Mouse (Mus musculus) cerebellum, adult (tissue): Measurements from ENCODE around the gene Olfr603.
"Not testable (repeated sequence)": the region's sequence is repeated elsewhere in the genome, so short reads cannot be mapped to it uniquely, and the experiment has no call there.

Experiments used
- ATAC-seq: cut with Nextera tagmentation; 2 replicates; pipeline ENCODE4 v1.9.2; 2017; ENCODE audit warnings: mild to moderate bottlenecking, moderate library complexity, mixed read lengths; ENCODE audit not compliant: insufficient number of reproducible peaks, low FRiP score, low TSS enrichment

Gene Olfr603

DNA sequence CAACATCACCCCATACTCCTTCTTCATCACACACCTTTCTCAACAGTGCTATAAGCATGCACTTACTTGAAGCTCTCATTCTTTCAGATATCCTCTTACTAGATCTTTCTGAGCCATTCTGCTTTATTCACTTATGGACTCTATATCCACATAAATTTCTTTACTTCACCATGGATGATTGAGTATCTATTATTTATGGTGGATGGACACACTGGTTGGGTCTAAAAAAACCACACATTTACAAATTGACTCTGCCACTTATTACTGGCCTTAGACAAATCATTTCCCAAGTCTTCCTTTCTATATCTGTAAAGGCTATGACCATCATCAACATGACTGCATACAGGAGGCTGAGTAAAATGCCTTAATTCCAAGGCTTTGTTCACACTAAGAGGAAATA is at the start of gene Olfr603:
Olfr603 (minus strand) TSS at position 101 of the 400 bp plus-strand sequence.
- no peak for ATAC-seq

DNA sequence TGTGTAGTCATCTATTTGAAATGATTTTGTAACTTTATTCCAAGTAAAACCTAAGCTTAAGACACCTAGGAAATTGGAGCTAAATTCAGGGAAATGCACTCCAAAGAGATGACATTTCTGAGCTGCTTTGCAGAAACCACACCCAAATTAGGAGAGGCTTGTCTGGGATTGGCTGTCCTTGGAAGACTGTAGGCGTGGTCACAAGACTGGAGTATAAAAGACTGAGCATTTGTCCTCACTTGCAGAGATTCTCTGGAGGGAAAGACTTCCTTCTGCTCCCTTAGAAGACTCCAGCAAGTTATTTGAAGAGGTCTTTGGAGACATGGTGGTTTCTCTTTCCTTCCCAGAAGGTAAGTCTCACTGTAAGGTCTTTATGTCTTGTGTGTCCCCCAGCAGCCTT is 28.8 kb upstream of the Olfr603 start, which contains the start of gene Usp17lc:
Usp17lc (plus strand) TSS at position 301 of the 400 bp plus-strand sequence.
- ATAC-seq: not testable (repeated sequence)

DNA sequence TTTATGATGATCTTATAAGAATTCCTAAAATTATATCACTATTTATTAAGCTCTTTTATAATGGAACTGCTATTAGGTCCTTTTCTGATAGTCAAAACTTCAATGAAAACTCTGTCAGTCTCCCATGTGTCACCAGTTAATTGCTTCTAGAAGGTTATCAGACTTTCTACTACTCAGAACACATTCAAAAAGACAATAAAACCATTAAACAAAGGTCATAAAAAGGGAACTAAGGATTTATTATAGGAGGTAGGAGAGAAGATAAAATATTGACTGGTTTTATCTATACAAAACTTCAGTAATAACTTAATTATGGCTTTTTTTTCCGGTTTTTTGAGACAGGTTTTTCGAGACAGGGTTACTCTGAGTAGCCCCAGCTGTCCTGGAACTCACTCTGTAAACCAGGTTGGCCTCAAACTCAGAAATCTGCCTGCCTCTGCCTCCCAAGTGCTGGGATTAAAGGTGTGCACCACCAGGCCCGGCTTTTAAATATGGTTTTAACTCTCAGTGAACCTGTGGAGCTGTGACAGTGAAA is 20.6 kb upstream of the Olfr603 start:
- ATAC-seq: not testable (repeated sequence)

DNA sequence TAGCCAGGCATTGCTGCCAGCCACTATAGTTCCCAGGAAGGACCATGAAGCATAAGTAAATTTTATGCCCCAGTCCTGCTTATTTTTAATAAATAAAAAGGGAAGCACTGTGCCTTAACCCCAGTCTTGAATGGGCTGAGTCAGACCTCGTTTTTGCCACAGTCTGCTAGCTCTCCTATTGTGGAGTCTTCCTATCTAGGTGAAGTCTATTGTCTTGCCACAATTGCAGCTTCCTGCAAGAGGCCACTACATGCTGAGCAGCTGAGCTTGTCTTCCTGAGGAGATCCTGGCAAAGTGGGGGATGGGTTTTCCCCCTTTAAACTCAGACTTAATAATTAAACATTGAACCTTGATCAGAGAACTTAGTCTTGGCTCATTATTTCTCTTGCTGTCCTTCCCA is 13.0 kb upstream of the Olfr603 start:
- no peak for ATAC-seq

DNA sequence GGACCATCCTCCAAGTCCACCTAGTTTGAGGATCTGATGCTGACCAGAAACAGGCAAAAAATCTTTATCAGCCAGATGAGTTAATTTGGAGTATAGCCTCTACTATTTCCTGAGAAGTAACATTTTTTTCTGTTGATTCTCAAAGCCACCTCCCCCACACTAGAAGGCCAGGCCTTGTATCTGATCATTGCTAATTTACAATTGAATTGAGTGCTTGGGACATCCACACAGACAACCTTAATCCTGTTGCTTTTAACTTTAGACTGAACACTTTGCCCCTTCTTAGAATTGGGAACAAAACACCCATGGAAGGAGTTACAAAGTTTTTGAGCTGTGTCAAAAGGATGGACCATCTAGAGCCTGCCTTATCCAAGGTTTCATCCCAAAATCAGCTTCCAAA is 11.8 kb upstream of the Olfr603 start:
- ATAC-seq: no peak

DNA sequence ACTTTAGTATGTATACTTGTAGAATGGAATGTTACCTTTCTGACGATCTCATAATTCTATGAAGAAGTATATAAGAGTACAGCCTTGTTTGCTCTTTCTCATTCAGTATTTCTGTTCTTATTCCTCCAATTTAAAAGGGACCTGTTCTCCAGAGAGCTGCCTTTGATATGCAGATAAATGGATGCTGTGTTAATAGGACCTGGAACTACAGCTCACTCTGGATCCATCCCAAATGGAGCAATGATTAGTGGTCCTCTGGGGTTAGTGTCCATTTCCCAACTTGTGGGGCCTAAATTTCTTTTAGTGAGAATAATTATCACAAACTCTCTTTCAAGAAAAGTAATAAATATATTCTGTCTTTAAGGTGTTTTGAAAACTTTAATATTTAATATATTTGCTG is 23.4 kb downstream of the Olfr603 start, which contains the start of gene Olfr601:
Olfr601 (minus strand) TSS at position 101 of the 400 bp plus-strand sequence.
- no peak for ATAC-seq

DNA sequence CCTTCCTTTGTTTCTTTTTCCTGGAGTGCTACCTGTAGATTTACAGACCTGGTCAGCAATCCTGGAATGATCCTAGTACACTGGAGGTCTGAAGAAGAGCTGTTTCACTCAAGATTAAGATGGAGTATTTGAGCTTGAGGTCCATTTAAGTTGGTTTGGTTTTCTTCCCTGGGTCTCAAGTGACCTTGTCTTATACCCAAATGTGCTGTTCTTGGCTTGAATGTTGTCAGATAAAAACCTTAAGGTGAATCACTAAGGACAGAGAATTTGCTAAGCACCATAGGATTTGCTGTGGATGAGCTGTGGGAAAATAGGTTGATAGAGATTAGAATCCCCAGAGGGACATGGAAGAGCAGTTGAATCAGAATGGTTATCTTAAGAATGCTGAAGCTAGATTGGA is 36.4 kb downstream of the Olfr603 start, which contains the start of gene Olfr600:
Olfr600 (minus strand) TSS at position 101 of the 400 bp plus-strand sequence.
- ATAC-seq: no peak

DNA sequence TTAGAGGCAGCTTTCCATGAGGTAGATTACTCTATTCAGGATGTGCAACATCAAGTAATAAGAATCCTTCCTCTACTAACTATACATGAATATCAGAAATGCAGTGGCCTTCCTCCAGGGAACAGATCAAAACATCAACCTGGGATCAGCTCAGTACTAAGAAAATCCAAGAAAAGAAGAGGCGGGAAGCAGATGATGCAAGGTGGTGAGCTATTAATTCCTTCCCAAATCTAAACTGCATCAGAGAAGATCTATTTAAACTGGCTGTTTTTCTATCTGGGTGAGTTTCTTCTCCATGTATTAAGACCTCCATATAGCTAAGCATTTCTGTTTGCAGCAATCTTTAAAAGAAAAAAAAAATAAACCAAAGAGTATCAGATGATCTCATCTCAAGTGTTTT is 50.4 kb downstream of the Olfr603 start, which contains the start of gene Olfr599:
Olfr599 (plus strand) TSS at position 301 of the 400 bp plus-strand sequence.
- ATAC-seq: no peak
